Comparison of ENCODE assay signal across 13 mouse cellular contexts in genomic region chr10:69919746-69920145, GRCm38 (mm10).
DNase-seq lines count a peak whose midpoint lies in the region.
"Had no signal": no experiment of that assay in that cellular context is flagged by ENCODE, and none has a peak within 500 bp of the region (broad histone marks: within the 10 kb centered on the region; RNA-seq: fewer than 3 reads in every experiment).

No protein-coding gene starts in this region.

- peak; percentile 64 for DNase-seq in heart, adult 11 months
- DNase-seq in heart, postnatal 25 days (ENCODE audit: low spot score): no peak
- peak; percentile 88 for DNase-seq in brain, adult 2 months (ENCODE audit: low read depth, low spot score)
- DNase-seq in cerebellum, adult 11 months: peak; percentile 41
- peak; percentile 23 to 67 for DNase-seq in cerebellum, postnatal 14 days
- DNase-seq in lung, postnatal 14 days: no peak
- DNase-seq in embryo, embryonic 10.5 days (ENCODE audit: low spot score): no peak
- DNase-seq: gastrocnemius, postnatal 10 days; heart, adult 2 months; kidney, adult 8-10 months; kidney, postnatal 4 days; liver, embryonic 13.5 days; thymus, postnatal 4 days had no signal

- intact Hi-C loops in heart, postnatal 25 days (cut with DNase I): no loop called here

Comparison
In these comparisons a context has a peak if more than half of its experiments do, and no peak if none do; other contexts are left out.
1. DNase-seq: peak in heart, adult 11 months (single experiment), brain, adult 2 months (single experiment), cerebellum, adult 11 months (single experiment) and cerebellum, postnatal 14 days (2 of 2); none in heart, postnatal 25 days (single experiment), lung, postnatal 14 days (single experiment) and embryo, embryonic 10.5 days (single experiment).